29 mouse cellular contexts compared by ENCODE assay signal in genomic region chr4:141386150-141386549, GRCm38 (mm10). TPM values are rescaled to one million over a fixed set of nuclear protein-coding genes. Genes with fewer than 3 reads are reported as not detected.
DNase-seq lines count a peak whose midpoint lies in the region; ATAC-seq and TF ChIP-seq lines count a peak whose summit lies in the region.
"Had no signal": no experiment of that assay in that cellular context is flagged by ENCODE, and none has a peak within 500 bp of the region (broad histone marks: within the 10 kb centered on the region; RNA-seq: fewer than 3 reads in every experiment).

No protein-coding gene starts in this region.

- peak; percentile 49 for TF ChIP-seq CTCF in forebrain, postnatal 0 days (IDR thresholded peaks at IDR 0.05; ENCODE audit: low read depth)
- peak; percentile 4; the same call in 1 of the 2 replicates for TF ChIP-seq CTCF in liver, embryonic 14.5 days (IDR thresholded peaks at IDR 0.05; ENCODE audit: low read depth)

- no peak overlapping the region for H3K4me3 ChIP-seq in forebrain, postnatal 0 days (ENCODE audit: low read depth, low read length)
- no peak overlapping the region for H3K4me3 ChIP-seq in forebrain, embryonic 16.5 days (replicated peaks; ENCODE audit: low read length)
- no peak overlapping the region for H3K4me3 ChIP-seq in liver, embryonic 14.5 days (ENCODE audit: insufficient read depth in 1 of 2, low read depth in 2 of 2, low read length in 2 of 2)
- H3K4me3 ChIP-seq in liver, embryonic 12.5 days = no peak overlapping the region
- H3K4me3 ChIP-seq: embryonic facial prominence, embryonic 12.5 days; heart, adult 2 months; hindbrain, embryonic 15.5 days; limb, embryonic 13.5 days; neural tube, embryonic 12.5 days had no signal

- H3K9me3 ChIP-seq in forebrain, postnatal 0 days (ENCODE audit: low read length) = no peaks in the 10 kb centered on the region
- no peaks in the 10 kb centered on the region for H3K9me3 ChIP-seq in forebrain, embryonic 16.5 days (ENCODE audit: control insufficient read depth, low read length)
- H3K9me3 ChIP-seq in liver, embryonic 14.5 days (ENCODE audit: control insufficient read depth, low read length) = no peaks in the 10 kb centered on the region
- H3K9me3 ChIP-seq in liver, embryonic 12.5 days (replicated peaks) = no peaks in the 10 kb centered on the region
- H3K9me3 ChIP-seq: embryonic facial prominence, embryonic 12.5 days; hindbrain, embryonic 15.5 days; limb, embryonic 13.5 days; neural tube, embryonic 12.5 days had no signal

- DNase-seq in forebrain, postnatal 0 days = no peak
- no peak for DNase-seq in liver, embryonic 14.5 days (ENCODE audit: low read depth in 3 of 3, low spot score in 3 of 3)
- peak; percentile 10 for DNase-seq in A20 (ENCODE audit: low read depth, low spot score)
- DNase-seq in brain, adult 2 months (ENCODE audit: low read depth, low spot score) = peak; percentile 36
- no peak for DNase-seq in embryo, embryonic 10.5 days (ENCODE audit: low spot score)
- no peak for DNase-seq in thymus, postnatal 0 days (ENCODE audit: low spot score)
- DNase-seq: adrenal gland, postnatal 14 days; cerebellum, adult 18-20 months; gastrocnemius, postnatal 25 days; heart, adult 2 months; heart, postnatal 36 days; kidney, adult 18-20 months; kidney, postnatal 25 days; layer of hippocampus, adult 9-11 months; lung, postnatal 4 days; right cerebral cortex, adult 18-20 months; thymus, postnatal 36 days had no signal

- H3K27me3 ChIP-seq in forebrain, postnatal 0 days (ENCODE audit: insufficient read depth, low read length) = peaks cover 17% of the 10 kb centered on the region; the same call in 1 of the 2 replicates
- peaks cover 19% of the 10 kb centered on the region for H3K27me3 ChIP-seq in forebrain, embryonic 16.5 days (replicated peaks; ENCODE audit: control insufficient read depth, insufficient read depth, low read length)
- peaks cover 28% of the 10 kb centered on the region for H3K27me3 ChIP-seq in liver, embryonic 14.5 days (ENCODE audit: control insufficient read depth, insufficient read depth, low read length)
- H3K27me3 ChIP-seq in liver, embryonic 12.5 days (replicated peaks) = peaks cover 59% of the 10 kb centered on the region
- H3K27me3 ChIP-seq: Patski had no signal

- no peak for TF ChIP-seq EP300 in liver, embryonic 14.5 days (IDR thresholded peaks at IDR 0.05; ENCODE audit: low read depth)

- no peak overlapping the region for H3K4me2 ChIP-seq in forebrain, postnatal 0 days (ENCODE audit: low read depth)
- H3K4me2 ChIP-seq in forebrain, embryonic 16.5 days (ENCODE audit: low read length) = no peak overlapping the region
- no peak overlapping the region for H3K4me2 ChIP-seq in liver, embryonic 14.5 days (ENCODE audit: low read depth)
- H3K4me2 ChIP-seq in liver, embryonic 12.5 days = no peak overlapping the region
- H3K4me2 ChIP-seq: embryonic facial prominence, embryonic 12.5 days; hindbrain, embryonic 15.5 days; limb, embryonic 13.5 days; neural tube, embryonic 12.5 days had no signal

- no peak overlapping the region for H3K9ac ChIP-seq in forebrain, postnatal 0 days
- H3K9ac ChIP-seq in forebrain, embryonic 16.5 days (replicated peaks; ENCODE audit: low read depth, low read length) = no peak overlapping the region
- no peak overlapping the region for H3K9ac ChIP-seq in liver, embryonic 14.5 days (replicated peaks)
- H3K9ac ChIP-seq in liver, embryonic 12.5 days = no peak overlapping the region
- H3K9ac ChIP-seq: embryonic facial prominence, embryonic 12.5 days; hindbrain, embryonic 15.5 days; limb, embryonic 13.5 days; neural tube, embryonic 12.5 days had no signal

- no peak for ATAC-seq in forebrain, postnatal 0 days
- no peak for ATAC-seq in forebrain, embryonic 16.5 days
- ATAC-seq in liver, embryonic 14.5 days (ENCODE audit: insufficient read depth) = no peak
- no peak for ATAC-seq in liver, embryonic 12.5 days
- ATAC-seq: forebrain, embryonic 14.5 days; Patski had no signal

- WGBS in forebrain, postnatal 0 days = 69% methylated on average over 7 of the region's 7 CpGs
- 71% methylated on average over 7 of the region's 7 CpGs for WGBS in forebrain, embryonic 16.5 days
- 51% methylated on average over 7 of the region's 7 CpGs for WGBS in liver, embryonic 14.5 days (ENCODE audit: insufficient replicate concordance)
- 63% methylated on average over 7 of the region's 7 CpGs for WGBS in liver, embryonic 12.5 days (ENCODE audit: insufficient replicate concordance)

- H3K27ac ChIP-seq in forebrain, postnatal 0 days (ENCODE audit: low read depth, low read length) = no peak overlapping the region
- no peak overlapping the region for H3K27ac ChIP-seq in forebrain, embryonic 16.5 days (ENCODE audit: low read length)
- H3K27ac ChIP-seq in liver, embryonic 14.5 days = no peak overlapping the region
- no peak overlapping the region for H3K27ac ChIP-seq in liver, embryonic 12.5 days
- H3K27ac ChIP-seq: embryonic facial prominence, embryonic 12.5 days; heart, adult 2 months; hindbrain, embryonic 15.5 days; limb, embryonic 13.5 days; neural tube, embryonic 12.5 days had no signal

- no peaks in the 10 kb centered on the region for H3K4me1 ChIP-seq in forebrain, postnatal 0 days (ENCODE audit: insufficient read depth)
- H3K4me1 ChIP-seq in forebrain, embryonic 16.5 days (replicated peaks; ENCODE audit: control insufficient read depth, insufficient read depth, low read length) = peaks cover 7% of the 10 kb centered on the region
- no peaks in the 10 kb centered on the region for H3K4me1 ChIP-seq in liver, embryonic 14.5 days (replicated peaks; ENCODE audit: control insufficient read depth in 2 of 2, insufficient read depth in 2 of 2, low read length in 1 of 2)
- H3K4me1 ChIP-seq in liver, embryonic 12.5 days = peaks cover 10% of the 10 kb centered on the region

- H3K36me3 ChIP-seq in forebrain, postnatal 0 days (ENCODE audit: insufficient read depth) = peaks cover 8% of the 10 kb centered on the region; the same call in 1 of the 2 replicates
- no peaks in the 10 kb centered on the region for H3K36me3 ChIP-seq in forebrain, embryonic 16.5 days (ENCODE audit: control insufficient read depth, insufficient read depth)
- no peaks in the 10 kb centered on the region for H3K36me3 ChIP-seq in liver, embryonic 14.5 days (replicated peaks; ENCODE audit: control insufficient read depth, insufficient read depth, low read depth)
- no peaks in the 10 kb centered on the region for H3K36me3 ChIP-seq in liver, embryonic 12.5 days
- H3K36me3 ChIP-seq: embryonic facial prominence, embryonic 12.5 days; hindbrain, embryonic 15.5 days; limb, embryonic 13.5 days; neural tube, embryonic 12.5 days had no signal

RNA-seq across cellular contexts. Expression of gene Clcnka, which starts 12.4 kb away (rescaled TPM):
- total RNA-seq in forebrain, postnatal 0 days (2014; rRNA removed) = 0.24 TPM in 1 of 2 replicates, not detected in the other
- 0.10 TPM in 1 of 2 replicates, not detected in the other for polyA plus RNA-seq in forebrain, postnatal 0 days (2015; fragmentation: Nextera tagmentation; extraction: Ambion mirVana)
- not detected in 2 replicates for polyA plus RNA-seq in forebrain, embryonic 16.5 days (2015; fragmentation: Nextera tagmentation; extraction: Ambion mirVana)
- not detected in 2 replicates for polyA plus RNA-seq in liver, embryonic 14.5 days (2012; rRNA removed)
- not detected in 2 replicates for polyA plus RNA-seq in liver, embryonic 14.5 days (2014; fragmentation: Nextera tagmentation; extraction: Ambion mirVana)
- polyA plus RNA-seq in liver, embryonic 12.5 days (2016; fragmentation: Nextera tagmentation; extraction: Ambion mirVana) = not detected in 2 replicates
- polyA plus RNA-seq in thymus, postnatal 0 days (2015; fragmentation: Nextera tagmentation; extraction: Ambion mirVana) = 0.17 and 0.27 TPM in 2 replicates
- total RNA-seq: adrenal gland, postnatal 14 days; heart, adult 2 months; heart, postnatal 36 days; left cerebral cortex, postnatal 10 days had no signal
- polyA plus RNA-seq: forebrain, embryonic 14.5 days; heart, embryonic 14.5 days; neural tube, embryonic 12.5 days; small intestine, adult 2 months had no signal

RNA-seq across cellular contexts. Expression of gene Fam131c, which starts 18.1 kb away (rescaled TPM):
- total RNA-seq in forebrain, postnatal 0 days (2014; rRNA removed) = 48.8 and 50.4 TPM in 2 replicates
- 28.9 and 37.0 TPM in 2 replicates for polyA plus RNA-seq in forebrain, postnatal 0 days (2015; fragmentation: Nextera tagmentation; extraction: Ambion mirVana)
- polyA plus RNA-seq in forebrain, embryonic 16.5 days (2015; fragmentation: Nextera tagmentation; extraction: Ambion mirVana) = 11.6 and 19.8 TPM in 2 replicates
- 0.03 and 0.09 TPM in 2 replicates for polyA plus RNA-seq in liver, embryonic 14.5 days (2012; rRNA removed)
- 0.09 TPM in 1 of 2 replicates, not detected in the other for polyA plus RNA-seq in liver, embryonic 14.5 days (2014; fragmentation: Nextera tagmentation; extraction: Ambion mirVana)
- polyA plus RNA-seq in liver, embryonic 12.5 days (2016; fragmentation: Nextera tagmentation; extraction: Ambion mirVana) = 0.08 and 0.13 TPM in 2 replicates
- 0.25 TPM in 1 of 2 replicates, not detected in the other for polyA plus RNA-seq in thymus, postnatal 0 days (2015; fragmentation: Nextera tagmentation; extraction: Ambion mirVana)
- polyA plus RNA-seq: liver, embryonic 16.5 days had no signal

RNA-seq across cellular contexts. Expression of gene Clcnkb, which starts 29.7 kb away (rescaled TPM):
- total RNA-seq in forebrain, postnatal 0 days (2014; rRNA removed) = 0.08 TPM in 1 of 2 replicates, not detected in the other
- polyA plus RNA-seq in forebrain, postnatal 0 days (2015; fragmentation: Nextera tagmentation; extraction: Ambion mirVana) = 0.25 TPM in 1 of 2 replicates, not detected in the other
- polyA plus RNA-seq in forebrain, embryonic 16.5 days (2015; fragmentation: Nextera tagmentation; extraction: Ambion mirVana) = 0.10 TPM in 1 of 2 replicates, not detected in the other
- not detected in 2 replicates for polyA plus RNA-seq in liver, embryonic 14.5 days (2012; rRNA removed)
- polyA plus RNA-seq in liver, embryonic 14.5 days (2014; fragmentation: Nextera tagmentation; extraction: Ambion mirVana) = not detected in 2 replicates
- not detected in 2 replicates for polyA plus RNA-seq in liver, embryonic 12.5 days (2016; fragmentation: Nextera tagmentation; extraction: Ambion mirVana)
- polyA plus RNA-seq in thymus, postnatal 0 days (2015; fragmentation: Nextera tagmentation; extraction: Ambion mirVana) = 0.23 TPM in 1 of 2 replicates, not detected in the other
- total RNA-seq: adrenal gland, postnatal 14 days; gastrocnemius, postnatal 25 days; left cerebral cortex, postnatal 10 days had no signal
- polyA plus RNA-seq: embryonic facial prominence, embryonic 12.5 days; forebrain, embryonic 14.5 days; hindbrain, embryonic 15.5 days; limb, embryonic 13.5 days; liver, embryonic 16.5 days; neural tube, embryonic 12.5 days; small intestine, adult 2 months had no signal

RNA-seq across cellular contexts. Expression of gene Hspb7, which starts 34.4 kb away (rescaled TPM):
- total RNA-seq in forebrain, postnatal 0 days (2014; rRNA removed) = not detected in 2 replicates
- polyA plus RNA-seq in forebrain, postnatal 0 days (2015; fragmentation: Nextera tagmentation; extraction: Ambion mirVana) = not detected in 2 replicates
- polyA plus RNA-seq in forebrain, embryonic 16.5 days (2015; fragmentation: Nextera tagmentation; extraction: Ambion mirVana) = not detected in 2 replicates
- polyA plus RNA-seq in liver, embryonic 14.5 days (2012; rRNA removed) = 0.06 and 0.11 TPM in 2 replicates
- polyA plus RNA-seq in liver, embryonic 14.5 days (2014; fragmentation: Nextera tagmentation; extraction: Ambion mirVana) = not detected in 2 replicates
- polyA plus RNA-seq in liver, embryonic 12.5 days (2016; fragmentation: Nextera tagmentation; extraction: Ambion mirVana) = 0.04 and 0.08 TPM in 2 replicates
- polyA plus RNA-seq in thymus, postnatal 0 days (2015; fragmentation: Nextera tagmentation; extraction: Ambion mirVana) = 0.27 TPM in 1 of 2 replicates, not detected in the other
- polyA plus RNA-seq: embryonic facial prominence, embryonic 12.5 days; forebrain, embryonic 14.5 days; hindbrain, embryonic 15.5 days; neural tube, embryonic 12.5 days had no signal

RNA-seq across cellular contexts. Expression of gene Srarp, which starts 49.8 kb away (rescaled TPM):
- 2.4 and 4.6 TPM in 2 replicates for total RNA-seq in forebrain, postnatal 0 days (2014; rRNA removed)
- 0.63 and 0.69 TPM in 2 replicates for polyA plus RNA-seq in forebrain, postnatal 0 days (2015; fragmentation: Nextera tagmentation; extraction: Ambion mirVana)
- not detected in 2 replicates for polyA plus RNA-seq in forebrain, embryonic 16.5 days (2015; fragmentation: Nextera tagmentation; extraction: Ambion mirVana)
- not detected in 2 replicates for polyA plus RNA-seq in liver, embryonic 14.5 days (2012; rRNA removed)
- not detected in 2 replicates for polyA plus RNA-seq in liver, embryonic 14.5 days (2014; fragmentation: Nextera tagmentation; extraction: Ambion mirVana)
- polyA plus RNA-seq in liver, embryonic 12.5 days (2016; fragmentation: Nextera tagmentation; extraction: Ambion mirVana) = not detected in 2 replicates
- polyA plus RNA-seq in thymus, postnatal 0 days (2015; fragmentation: Nextera tagmentation; extraction: Ambion mirVana) = not detected in 2 replicates
- total RNA-seq: adrenal gland, postnatal 14 days had no signal
- polyA plus RNA-seq: embryonic facial prominence, embryonic 12.5 days; heart, embryonic 14.5 days; limb, embryonic 13.5 days; liver, embryonic 16.5 days; neural tube, embryonic 12.5 days; small intestine, adult 2 months had no signal

Comparison
In these comparisons a context has a peak if more than half of its experiments do, and no peak if none do; other contexts are left out.
1. DNase-seq: peak in A20 (single experiment) and brain, adult 2 months (single experiment); none in forebrain, postnatal 0 days (single experiment), liver, embryonic 14.5 days (0 of 3), embryo, embryonic 10.5 days (single experiment) and thymus, postnatal 0 days (single experiment).
2. RNA of gene Fam131c, which starts 18.1 kb away (polyA plus RNA-seq): 28.9 to 37.0 TPM in forebrain, postnatal 0 days and 11.6 to 19.8 TPM in forebrain, embryonic 16.5 days; 0.25 TPM in thymus, postnatal 0 days, 0.08 to 0.13 TPM in liver, embryonic 12.5 days and 0.03 to 0.09 TPM in liver, embryonic 14.5 days; every median in the first group is over 10 times any median in the second.